Mouse (Mus musculus): ENCODE measurements around the gene Tmem235. TPM values are rescaled to one million over a fixed set of nuclear protein-coding genes. Genes with fewer than 3 reads are reported as not detected.

Gene Tmem235
- total RNA-seq, 2 experiments from 2014 or later = not detected

DNA sequence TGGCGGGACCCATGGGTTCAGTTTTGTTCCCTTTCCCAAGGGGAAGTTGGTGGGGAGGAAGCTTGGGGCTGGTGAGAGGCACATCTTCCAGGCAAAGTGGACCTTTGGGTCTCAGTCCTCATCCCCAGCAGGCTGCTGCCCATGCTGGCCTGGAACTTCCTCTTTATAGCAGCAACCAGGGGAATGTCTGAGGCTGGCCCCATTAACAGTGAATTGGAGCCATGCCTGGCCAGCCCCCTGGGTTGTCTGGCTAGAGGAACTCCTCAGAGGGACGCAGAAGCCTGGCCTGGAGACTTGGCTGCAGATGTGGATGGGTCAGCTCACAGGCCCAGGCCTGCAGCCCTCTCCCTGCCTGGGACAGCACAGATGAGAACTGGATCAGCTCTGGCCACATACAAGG lies 4.3 kb downstream of the Tmem235 start:
- DNase-seq (ENCODE audit: low spot score) = no peak

- DNase-seq (ENCODE audit: low spot score) = no peak
Observed at GRCm38 (mm10) chr11:117865988-117866387, 5.4 kb downstream of the Tmem235 start.

DNA sequence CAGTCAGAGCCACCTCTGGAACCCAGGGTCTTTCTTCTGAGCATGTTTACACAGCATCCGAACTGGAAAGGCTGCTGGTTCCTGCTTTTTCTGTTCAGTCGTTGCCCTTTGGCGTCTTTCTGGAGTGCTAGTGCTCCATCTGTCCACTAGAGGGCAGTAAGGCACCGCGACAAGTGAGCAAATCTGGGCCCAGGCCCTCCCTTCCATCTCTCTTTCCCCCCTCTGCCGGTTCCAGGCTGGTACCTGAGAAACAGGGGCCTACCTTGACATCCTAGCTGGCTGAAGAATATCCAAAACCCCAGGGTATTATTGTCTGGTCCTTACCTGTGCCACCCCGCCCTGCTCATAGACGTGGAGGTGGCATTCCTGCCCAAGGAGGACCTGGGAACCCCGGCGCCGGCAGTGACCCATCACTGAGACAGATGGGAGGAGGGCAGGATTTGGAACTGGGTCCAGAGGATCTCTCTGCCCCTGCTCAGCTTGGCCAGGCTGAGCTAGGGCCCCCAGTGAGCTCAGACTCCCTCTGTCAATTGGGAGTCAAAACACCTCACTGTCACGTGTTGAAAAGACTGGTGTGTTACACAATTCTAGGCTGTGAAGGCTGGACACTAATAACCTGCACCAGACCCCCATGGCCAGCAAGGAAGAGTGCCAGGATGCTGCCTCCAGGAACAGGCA lies 10.3 kb downstream of the Tmem235 start:
- DNase-seq (ENCODE audit: low spot score) = peak; percentile 78

GRCm38 (mm10) chr11:117871376-117871775 lies 10.8 kb downstream of the Tmem235 start:
- DNase-seq (ENCODE audit: low spot score) = no peak

GRCm38 (mm10) chr11:117871911-117872584 lies 11.5 kb downstream of the Tmem235 start:
- no peak for DNase-seq (ENCODE audit: low spot score)

GRCm38 (mm10) chr11:117872861-117873608 lies 12.5 kb downstream of the Tmem235 start, which contains the start of gene Tha1:
Tha1 (minus strand) TSS chr11:117873481.
- peak; percentile 88 for DNase-seq (ENCODE audit: low spot score)

DNA sequence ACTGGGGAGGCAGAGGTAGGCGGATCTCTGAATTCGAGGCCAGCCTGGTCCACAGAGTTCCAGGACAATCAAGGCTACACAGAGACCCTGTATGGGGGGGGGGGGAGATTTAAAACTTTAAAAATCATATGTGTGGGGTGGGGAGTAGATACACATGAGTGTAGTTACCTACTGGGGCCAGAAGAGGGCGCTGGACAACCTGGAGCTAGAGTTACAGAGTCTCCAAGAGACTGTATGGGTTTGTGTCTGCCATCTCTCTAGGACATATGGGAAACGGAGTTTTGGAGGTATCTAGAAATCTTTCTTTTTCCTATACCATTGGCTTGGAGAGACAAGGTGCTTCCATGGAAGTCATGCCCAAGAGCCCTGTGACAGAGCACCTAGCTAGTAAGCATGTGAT lies 13.9 kb downstream of the Tmem235 start:
- no peak for DNase-seq (ENCODE audit: low spot score)

- no peak for DNase-seq (ENCODE audit: low spot score)
Observed at GRCm38 (mm10) chr11:117875681-117876080, 15.1 kb downstream of the Tmem235 start.

- peak; percentile 21 for DNase-seq (ENCODE audit: low spot score)
Observed at GRCm38 (mm10) chr11:117877917-117878745, 17.6 kb downstream of the Tmem235 start.

DNA sequence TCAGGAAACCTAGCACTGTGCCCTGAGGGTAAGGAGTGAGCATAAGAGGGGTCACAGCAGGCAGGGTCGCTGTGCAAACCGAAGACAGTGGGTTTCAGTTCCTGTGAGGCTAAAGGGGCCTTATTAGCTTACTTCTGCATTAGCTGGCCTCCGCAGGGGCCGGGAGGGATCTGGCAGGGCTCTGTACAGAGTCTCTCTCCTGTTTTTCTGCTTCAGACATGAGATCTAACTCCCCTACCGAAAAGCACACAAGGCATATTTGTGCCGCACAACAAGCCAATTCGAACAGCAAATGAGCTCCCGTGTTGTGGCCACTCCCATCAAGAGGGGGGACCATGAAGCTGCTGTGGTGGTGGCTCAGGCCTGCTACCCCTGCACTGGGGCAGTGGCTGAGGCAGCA lies 18.3 kb downstream of the Tmem235 start:
- no peak for DNase-seq (ENCODE audit: low spot score)

- DNase-seq (ENCODE audit: low spot score) = no peak
Observed at GRCm38 (mm10) chr11:117879676-117880075, 19.1 kb downstream of the Tmem235 start.

GRCm38 (mm10) chr11:117880336-117880976 lies 19.9 kb downstream of the Tmem235 start:
- no peak for DNase-seq (ENCODE audit: low spot score)

DNA sequence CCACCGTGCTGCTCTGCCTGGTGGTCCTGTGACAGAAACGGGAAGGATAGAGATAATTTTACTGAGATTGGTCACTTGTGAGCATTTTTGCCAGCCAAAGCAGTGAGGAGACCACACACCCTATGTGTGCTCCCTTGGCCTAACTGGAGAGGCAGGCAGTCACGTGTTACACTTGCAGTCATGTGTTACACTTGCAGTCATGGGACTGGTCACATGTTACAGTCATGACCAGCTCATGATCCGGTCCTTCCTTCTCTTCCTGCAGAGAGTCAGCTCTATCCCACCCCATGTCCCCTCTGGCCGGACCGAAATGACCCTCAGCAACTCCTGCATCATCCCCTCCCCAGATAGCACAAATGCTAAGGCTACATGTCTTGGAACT lies 20.4 kb downstream of the Tmem235 start:
- DNase-seq (ENCODE audit: low spot score) = no peak

- no peak for DNase-seq (ENCODE audit: low spot score)
Observed at GRCm38 (mm10) chr11:117881787-117882186, 21.2 kb downstream of the Tmem235 start.

GRCm38 (mm10) chr11:117882208-117882607 lies 21.7 kb downstream of the Tmem235 start:
- no peak for DNase-seq (ENCODE audit: low spot score)

DNA sequence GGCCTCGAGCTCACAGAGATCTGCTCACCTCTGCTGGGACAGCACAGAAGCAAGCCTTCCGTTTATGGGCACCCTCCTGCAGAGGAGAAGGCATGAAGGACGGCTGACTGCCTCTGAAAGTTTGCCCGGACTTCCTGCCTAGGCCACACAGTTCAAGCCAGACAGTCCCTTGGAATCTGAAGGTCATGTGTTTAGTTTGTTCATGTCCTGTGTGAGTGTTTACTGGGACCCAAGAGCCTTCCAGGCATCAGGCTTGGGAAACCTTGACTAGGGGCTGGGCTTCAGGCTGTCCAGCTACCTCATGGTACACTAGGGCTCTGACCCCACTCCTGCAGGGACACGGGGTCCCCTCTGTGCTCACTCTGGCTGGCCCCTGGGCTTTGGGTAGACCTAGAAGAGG lies 25.4 kb downstream of the Tmem235 start:
- DNase-seq (ENCODE audit: low spot score) = no peak

GRCm38 (mm10) chr11:117888168-117888852 lies 27.8 kb downstream of the Tmem235 start:
- no peak for DNase-seq (ENCODE audit: low spot score)

GRCm38 (mm10) chr11:117888853-117889822 lies 28.6 kb downstream of the Tmem235 start:
- no peak for DNase-seq (ENCODE audit: low spot score)

DNA sequence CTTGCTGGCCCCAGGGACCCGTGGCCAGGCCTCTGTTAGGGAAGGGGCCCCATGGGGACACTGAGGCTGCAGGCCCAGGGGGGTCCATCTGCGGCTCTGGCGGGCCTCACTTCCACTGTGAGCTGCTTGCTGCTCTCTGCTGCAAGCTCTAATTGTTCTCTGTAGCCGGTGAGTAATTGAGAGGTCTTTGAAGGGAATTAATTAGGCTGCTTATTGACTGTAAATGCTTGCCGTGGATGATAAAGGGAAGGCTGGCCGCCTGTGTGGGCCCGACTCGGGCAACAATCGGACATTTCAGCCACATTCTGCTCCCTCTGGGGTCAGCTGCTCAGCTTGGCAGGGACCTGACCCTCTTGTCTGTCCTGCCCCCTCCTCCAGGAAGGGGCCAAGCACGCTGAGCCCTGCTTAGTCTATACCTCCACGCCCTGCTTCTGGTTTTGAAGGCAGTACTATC lies 29.4 kb downstream of the Tmem235 start:
- no peak for DNase-seq (ENCODE audit: low spot score)
